Mouse (Mus musculus): ENCODE data around the gene Vmn1r189. TPM values are rescaled to one million over a fixed set of nuclear protein-coding genes. Genes with fewer than 3 reads are reported as not detected.
"Not testable (repeated sequence)": the region's sequence is repeated elsewhere in the genome, so short reads cannot be mapped to it uniquely, and the experiment has no call there.

Gene Vmn1r189
- polyA plus RNA-seq (2015; fragmentation: Nextera tagmentation; extraction: Ambion mirVana), result not detected in 2 replicates

GRCm38 (mm10) chr13:22105724-22106123, at the start of gene Vmn1r189:
Vmn1r189 (minus strand) TSS chr13:22105824.
- not testable (repeated sequence) for H3K9me3 ChIP-seq (ENCODE audit: low read length); H3K9ac ChIP-seq (replicated peaks; ENCODE audit: low read depth); H3K27ac ChIP-seq (ENCODE audit: low read length); H3K36me3 ChIP-seq (ENCODE audit: insufficient read depth, low read length); ATAC-seq; DNase-seq (ENCODE audit: low spot score); H3K4me2 ChIP-seq (replicated peaks; ENCODE audit: low read depth, low read length); H3K27me3 ChIP-seq (replicated peaks; ENCODE audit: insufficient read depth, low read length); H3K4me3 ChIP-seq (ENCODE audit: low read depth, low read length); H3K4me1 ChIP-seq (ENCODE audit: insufficient read depth, low read depth, low read length)
- 89% methylated on average over 1 of the region's 2 CpGs for WGBS

GRCm38 (mm10) chr13:22136495-22137293, 31.1 kb upstream of the Vmn1r189 start:
- not testable (repeated sequence) for H3K4me1 ChIP-seq (ENCODE audit: insufficient read depth, low read depth, low read length); H3K4me2 ChIP-seq (replicated peaks; ENCODE audit: low read depth, low read length); H3K36me3 ChIP-seq (ENCODE audit: insufficient read depth, low read length); H3K4me3 ChIP-seq (ENCODE audit: low read depth, low read length); H3K9me3 ChIP-seq (ENCODE audit: low read length); ATAC-seq; H3K9ac ChIP-seq (replicated peaks; ENCODE audit: low read depth); H3K27me3 ChIP-seq (replicated peaks; ENCODE audit: insufficient read depth, low read length); DNase-seq (ENCODE audit: low spot score); H3K27ac ChIP-seq (ENCODE audit: low read length)
- WGBS, result 59% methylated on average over 5 of the region's 5 CpGs

GRCm38 (mm10) chr13:22084140-22084539, 21.5 kb downstream of the Vmn1r189 start, which contains the start of gene Vmn1r188:
Vmn1r188 (plus strand) TSS chr13:22084440.
- WGBS, result 50% methylated on average over 1 of the region's 1 CpGs
- H3K9ac ChIP-seq (replicated peaks; ENCODE audit: low read depth); H3K36me3 ChIP-seq (ENCODE audit: insufficient read depth, low read length); H3K4me1 ChIP-seq (ENCODE audit: insufficient read depth, low read depth, low read length); H3K4me3 ChIP-seq (ENCODE audit: low read depth, low read length); H3K27ac ChIP-seq (ENCODE audit: low read length); H3K4me2 ChIP-seq (replicated peaks; ENCODE audit: low read depth, low read length); DNase-seq (ENCODE audit: low spot score); H3K27me3 ChIP-seq (replicated peaks; ENCODE audit: insufficient read depth, low read length); ATAC-seq; H3K9me3 ChIP-seq (ENCODE audit: low read length): not testable (repeated sequence)

GRCm38 (mm10) chr13:22063468-22063867, 42.2 kb downstream of the Vmn1r189 start:
- Histone ChIP-seq H3K36me3 (ENCODE audit: insufficient read depth, low read length) (no peaks in the 10 kb centered on the region), H3K9me3 (ENCODE audit: low read length) (no peaks in the 10 kb centered on the region), H3K9ac (replicated peaks; ENCODE audit: low read depth) (no peak overlapping the region), H3K4me3 (ENCODE audit: low read depth, low read length) (no peak overlapping the region), H3K4me1 (ENCODE audit: insufficient read depth, low read depth, low read length) (no peaks in the 10 kb centered on the region), H3K4me2 (replicated peaks; ENCODE audit: low read depth, low read length) (no peak overlapping the region), H3K27ac (ENCODE audit: low read length) (no peak overlapping the region), H3K27me3 (replicated peaks; ENCODE audit: insufficient read depth, low read length) (no peaks in the 10 kb centered on the region)
- WGBS, result 30% methylated on average over 1 of the region's 1 CpGs
- DNase-seq (ENCODE audit: low spot score) (no peak), ATAC-seq (no peak)
- TF ChIP-seq CTCF (IDR thresholded peaks at IDR 0.05) (no peak), EP300 (IDR thresholded peaks at IDR 0.05) (no peak)

GRCm38 (mm10) chr13:22061422-22061821, 44.2 kb downstream of the Vmn1r189 start:
- Histone ChIP-seq H3K9ac (replicated peaks; ENCODE audit: low read depth) (no peak overlapping the region), H3K4me2 (replicated peaks; ENCODE audit: low read depth, low read length) (no peak overlapping the region), H3K27ac (ENCODE audit: low read length) (no peak overlapping the region), H3K4me1 (ENCODE audit: insufficient read depth, low read depth, low read length) (no peaks in the 10 kb centered on the region), H3K36me3 (ENCODE audit: insufficient read depth, low read length) (no peaks in the 10 kb centered on the region), H3K27me3 (replicated peaks; ENCODE audit: insufficient read depth, low read length) (no peaks in the 10 kb centered on the region), H3K9me3 (ENCODE audit: low read length) (no peaks in the 10 kb centered on the region), H3K4me3 (ENCODE audit: low read depth, low read length) (no peak overlapping the region)
- WGBS, result 70% methylated on average over 1 of the region's 1 CpGs
- no peak for DNase-seq (ENCODE audit: low spot score)
- TF ChIP-seq EP300 (IDR thresholded peaks at IDR 0.05), result no peak
- TF ChIP-seq CTCF (IDR thresholded peaks at IDR 0.05), result no peak
- ATAC-seq, result no peak

GRCm38 (mm10) chr13:22053754-22054153, 51.9 kb downstream of the Vmn1r189 start:
- Histone ChIP-seq H3K4me1 (ENCODE audit: insufficient read depth, low read depth, low read length) (0 out of 2 replicates have a peak, but pooled peaks cover 2% of the 10 kb centered on the region), H3K9me3 (ENCODE audit: low read length) (no peaks in the 10 kb centered on the region), H3K4me3 (ENCODE audit: low read depth, low read length) (no peak overlapping the region), H3K27me3 (replicated peaks; ENCODE audit: insufficient read depth, low read length) (no peaks in the 10 kb centered on the region), H3K4me2 (replicated peaks; ENCODE audit: low read depth, low read length) (no peak overlapping the region), H3K36me3 (ENCODE audit: insufficient read depth, low read length) (no peaks in the 10 kb centered on the region), H3K9ac (replicated peaks; ENCODE audit: low read depth) (no peak overlapping the region), H3K27ac (ENCODE audit: low read length) (no peak overlapping the region)
- TF ChIP-seq CTCF (IDR thresholded peaks at IDR 0.05), result no peak
- TF ChIP-seq EP300 (IDR thresholded peaks at IDR 0.05), result no peak
- ATAC-seq (no peak), DNase-seq (ENCODE audit: low spot score) (no peak)
- WGBS, result 89% methylated on average over 1 of the region's 1 CpGs
